Mouse (Mus musculus) brain, embryonic 14.5 days (tissue): ENCODE data around the gene Bcar1.

Source experiments
- CTCF ChIP-seq: fragments of 200-500 bp; IDR thresholded peaks from 2 replicates; pipeline ENCODE4 v1.5.1; 2012; ENCODE audit warnings: inconsistent platforms, mild to moderate bottlenecking, moderate library complexity, borderline replicate concordance; ENCODE audit not compliant: insufficient read depth, insufficient read length; ENCODE audit errors: extremely low read depth
- POLR2A ChIP-seq: fragments of 200-500 bp; IDR thresholded peaks from 2 replicates; pipeline ENCODE4 v1.6.1; 2012; ENCODE audit warnings: mild to moderate bottlenecking, inconsistent platforms, borderline replicate concordance; ENCODE audit not compliant: poor library complexity, insufficient read depth, insufficient read length, severe bottlenecking; ENCODE audit errors: extremely low read depth

GRCm38 (mm10) chr8:111776492-111776891 is 32.9 kb upstream of the Bcar1 start:
- no peak for TF ChIP-seq CTCF
- TF ChIP-seq POLR2A, result no peak
